ENCODE assay signal across 15 mouse cellular contexts in the genomic region with DNA sequence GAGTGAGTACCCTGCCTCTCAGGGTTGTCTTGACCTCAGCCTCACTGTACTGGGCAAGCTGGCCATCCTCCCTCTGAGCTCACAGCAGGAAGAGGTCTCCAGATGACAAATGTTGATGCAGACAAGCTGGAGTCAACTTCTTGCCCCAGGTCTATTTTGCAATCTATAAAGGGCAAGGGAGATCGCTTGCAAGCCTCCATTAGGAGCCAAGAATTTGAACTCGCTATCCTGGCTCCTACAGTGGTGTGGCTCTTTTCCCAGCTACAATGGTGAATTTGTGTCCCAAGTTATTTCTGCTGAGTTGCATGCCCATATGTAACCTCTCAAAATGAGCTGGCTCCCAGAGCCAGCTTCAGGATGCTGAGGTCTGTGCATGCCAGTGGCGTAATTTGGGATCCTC.
DNase-seq lines count a peak whose midpoint lies in the region; ATAC-seq and TF ChIP-seq lines count a peak whose summit lies in the region.
"Had no signal": no experiment of that assay in that cellular context is flagged by ENCODE, and none has a peak within 500 bp of the region (broad histone marks: within the 10 kb centered on the region; RNA-seq: fewer than 3 reads in every experiment).

No protein-coding gene starts in this region.

- no peaks in the 10 kb centered on the region for H3K36me3 ChIP-seq in kidney, adult 2 months (ENCODE audit: control insufficient read depth, insufficient read depth, low read length)
- H3K36me3 ChIP-seq in lung, embryonic 16.5 days (ENCODE audit: control insufficient read depth, insufficient read depth, low read length), result no peaks in the 10 kb centered on the region
- H3K36me3 ChIP-seq in intestine, embryonic 16.5 days (ENCODE audit: control insufficient read depth, insufficient read depth, low read length), result no peaks in the 10 kb centered on the region
- H3K36me3 ChIP-seq: neural tube, embryonic 13.5 days had no signal

- peak; percentile 70 for DNase-seq in kidney, adult 2 months
- DNase-seq in kidney, adult 18-20 months, result no peak
- DNase-seq in NIH3T3 (ENCODE audit: low read depth), result peak; percentile 64
- peak; percentile 10 for DNase-seq in heart, postnatal 10 days
- no peak for DNase-seq in cerebellum, postnatal 14 days
- no peak for DNase-seq in left cerebral cortex, adult 11 months (ENCODE audit: low spot score)
- DNase-seq: cerebellum, postnatal 36 days; forebrain, postnatal 0 days; gastrocnemius, postnatal 25 days; right cerebral cortex, postnatal 4 days had no signal

- H3K27ac ChIP-seq in kidney, adult 2 months (ENCODE audit: insufficient read depth, low read depth, low read length), result peak overlapping the region; percentile 71; the same call in 1 of the 2 replicates
- H3K27ac ChIP-seq in lung, embryonic 16.5 days (ENCODE audit: low read length), result no peak overlapping the region
- H3K27ac ChIP-seq in intestine, embryonic 16.5 days (ENCODE audit: low read length), result no peak overlapping the region
- H3K27ac ChIP-seq: neural tube, embryonic 13.5 days had no signal

- WGBS in kidney, adult 2 months, result 78% methylated on average over 3 of the region's 3 CpGs
- 62% methylated on average over 3 of the region's 3 CpGs for WGBS in lung, embryonic 16.5 days
- 80% methylated on average over 3 of the region's 3 CpGs for WGBS in intestine, embryonic 16.5 days

- H3K9ac ChIP-seq in lung, embryonic 16.5 days (ENCODE audit: low read length), result no peak overlapping the region
- H3K9ac ChIP-seq in intestine, embryonic 16.5 days (ENCODE audit: low read depth, low read length), result no peak overlapping the region
- H3K9ac ChIP-seq: forebrain, postnatal 0 days; neural tube, embryonic 13.5 days had no signal

- no peak for TF ChIP-seq CTCF in kidney, adult 2 months (conservative IDR thresholded peaks at IDR 0.05; ENCODE audit: insufficient read depth, insufficient read length, low read depth, low read length)

- H3K9me3 ChIP-seq in lung, embryonic 16.5 days (ENCODE audit: control insufficient read depth, low read length), result peaks cover 3% of the 10 kb centered on the region; the same call in 1 of the 2 replicates
- H3K9me3 ChIP-seq in intestine, embryonic 16.5 days (ENCODE audit: control insufficient read depth, low read length), result no peaks in the 10 kb centered on the region

- no peaks in the 10 kb centered on the region for H3K4me1 ChIP-seq in kidney, adult 2 months (ENCODE audit: control insufficient read depth, insufficient read depth, low read length)
- H3K4me1 ChIP-seq in lung, embryonic 16.5 days (replicated peaks; ENCODE audit: control insufficient read depth, insufficient read depth, low read length), result peaks cover 21% of the 10 kb centered on the region
- peaks cover 3% of the 10 kb centered on the region; the same call in 1 of the 2 replicates for H3K4me1 ChIP-seq in intestine, embryonic 16.5 days (ENCODE audit: control insufficient read depth, insufficient read depth, low read length)

- H3K4me3 ChIP-seq in kidney, adult 2 months (ENCODE audit: insufficient read depth, low read depth, low read length), result no peak overlapping the region
- H3K4me3 ChIP-seq in lung, embryonic 16.5 days (ENCODE audit: low read length), result no peak overlapping the region
- H3K4me3 ChIP-seq in intestine, embryonic 16.5 days (ENCODE audit: low read length), result no peak overlapping the region
- H3K4me3 ChIP-seq: neural tube, embryonic 13.5 days had no signal

- peak; percentile 46 for ATAC-seq in lung, embryonic 16.5 days (ENCODE audit: low read depth)
- ATAC-seq in intestine, embryonic 16.5 days, result no peak
- ATAC-seq: CD4-positive, CD25-positive, alpha-beta regulatory T cell, adult 4 months; forebrain, postnatal 0 days; hindbrain, embryonic 16.5 days had no signal

- intact Hi-C loops in heart, postnatal 10 days (cut with DNase I), result no loop called here

- TF ChIP-seq POLR2A in kidney, adult 2 months (IDR thresholded peaks at IDR 0.05; ENCODE audit: low read depth, low read length), result no peak

- no peak overlapping the region for H3K4me2 ChIP-seq in lung, embryonic 16.5 days (ENCODE audit: low read depth, low read length)
- no peak overlapping the region for H3K4me2 ChIP-seq in intestine, embryonic 16.5 days (ENCODE audit: low read depth, low read length)
- H3K4me2 ChIP-seq: neural tube, embryonic 13.5 days had no signal

- no peaks in the 10 kb centered on the region for H3K27me3 ChIP-seq in kidney, adult 2 months (replicated peaks; ENCODE audit: control insufficient read depth, insufficient read depth, low read length)
- H3K27me3 ChIP-seq in lung, embryonic 16.5 days (ENCODE audit: control insufficient read depth, insufficient read depth, low read depth, low read length), result no peaks in the 10 kb centered on the region
- no peaks in the 10 kb centered on the region for H3K27me3 ChIP-seq in intestine, embryonic 16.5 days (replicated peaks; ENCODE audit: control insufficient read depth, insufficient read depth, low read length)
- H3K27me3 ChIP-seq: neural tube, embryonic 13.5 days had no signal

Comparison
In these comparisons a context has a peak if more than half of its experiments do, and no peak if none do; other contexts are left out.
1. DNase-seq: peak in kidney, adult 2 months (single experiment), NIH3T3 (single experiment) and heart, postnatal 10 days (2 of 2); none in kidney, adult 18-20 months (single experiment), cerebellum, postnatal 14 days (0 of 2) and left cerebral cortex, adult 11 months (single experiment).